Mouse (Mus musculus) forebrain, embryonic 12.5 days (tissue): ENCODE data around the gene Ly6g6c. TPM values are rescaled to one million over a fixed set of nuclear protein-coding genes. Genes with fewer than 3 reads are reported as not detected.

Experiments
- ATAC-seq: fragments of 200-750 bp; cut with Nextera tagmentation; 2 replicates; pipeline ENCODE4 v1.8.0; 2017; ENCODE audit warnings: moderate TSS enrichment; ENCODE audit not compliant: low FRiP score
- H3K27ac ChIP-seq: fragments of 300-500 bp; sonication (generic); 2 replicates; pipeline ENCODE4 v1.5.1; 2016; ENCODE audit warnings: mild to moderate bottlenecking
- H3K27me3 ChIP-seq: fragments of 300-500 bp; sonication (generic); 2 replicates; pipeline ENCODE4 v1.6.1; 2016; ENCODE audit warnings: mild to moderate bottlenecking
- H3K36me3 ChIP-seq: fragments of 300-500 bp; sonication (generic); replicated peaks from 2 replicates; pipeline ENCODE4 v1.6.1; 2016; ENCODE audit warnings: mild to moderate bottlenecking
- H3K4me1 ChIP-seq: fragments of 300-500 bp; sonication (generic); 2 replicates; pipeline ENCODE4 v1.6.1; 2016
- H3K4me2 ChIP-seq: fragments of 300-500 bp; sonication (generic); 2 replicates; pipeline ENCODE4 v1.6.1; 2016; ENCODE audit warnings: mild to moderate bottlenecking, moderate library complexity
- H3K4me3 ChIP-seq: fragments of 300-500 bp; sonication (generic); replicated peaks from 2 replicates; pipeline ENCODE4 v1.5.1; 2016; ENCODE audit warnings: mild to moderate bottlenecking
- H3K9ac ChIP-seq: fragments of 300-500 bp; sonication (generic); 2 replicates; pipeline ENCODE4 v1.6.1; 2016; ENCODE audit warnings: mild to moderate bottlenecking
- H3K9me3 ChIP-seq: fragments of 300-500 bp; sonication (generic); 2 replicates; pipeline ENCODE4 v1.6.1; 2016
- WGBS: fragments of 180-500 bp; shearing (Covaris S2); methylation state at CpG from one replicate; pipeline ENCODE4 v1.1.7; 2016; 5-methylcytosine and 5-hydroxymethylcytosine counted together
- polyA plus RNA-seq: library from polyadenylated mRNA; unstranded; fragments of >200 nt; fragmentation: Nextera tagmentation; extraction: Ambion mirVana; gene quantifications from 2 replicates; pipeline ENCODE4 v1.2.1, GENCODE M21; 2016

Ly6g6c gene
- polyA plus RNA-seq, 1 experiment from 2014 or later = not detected

DNA sequence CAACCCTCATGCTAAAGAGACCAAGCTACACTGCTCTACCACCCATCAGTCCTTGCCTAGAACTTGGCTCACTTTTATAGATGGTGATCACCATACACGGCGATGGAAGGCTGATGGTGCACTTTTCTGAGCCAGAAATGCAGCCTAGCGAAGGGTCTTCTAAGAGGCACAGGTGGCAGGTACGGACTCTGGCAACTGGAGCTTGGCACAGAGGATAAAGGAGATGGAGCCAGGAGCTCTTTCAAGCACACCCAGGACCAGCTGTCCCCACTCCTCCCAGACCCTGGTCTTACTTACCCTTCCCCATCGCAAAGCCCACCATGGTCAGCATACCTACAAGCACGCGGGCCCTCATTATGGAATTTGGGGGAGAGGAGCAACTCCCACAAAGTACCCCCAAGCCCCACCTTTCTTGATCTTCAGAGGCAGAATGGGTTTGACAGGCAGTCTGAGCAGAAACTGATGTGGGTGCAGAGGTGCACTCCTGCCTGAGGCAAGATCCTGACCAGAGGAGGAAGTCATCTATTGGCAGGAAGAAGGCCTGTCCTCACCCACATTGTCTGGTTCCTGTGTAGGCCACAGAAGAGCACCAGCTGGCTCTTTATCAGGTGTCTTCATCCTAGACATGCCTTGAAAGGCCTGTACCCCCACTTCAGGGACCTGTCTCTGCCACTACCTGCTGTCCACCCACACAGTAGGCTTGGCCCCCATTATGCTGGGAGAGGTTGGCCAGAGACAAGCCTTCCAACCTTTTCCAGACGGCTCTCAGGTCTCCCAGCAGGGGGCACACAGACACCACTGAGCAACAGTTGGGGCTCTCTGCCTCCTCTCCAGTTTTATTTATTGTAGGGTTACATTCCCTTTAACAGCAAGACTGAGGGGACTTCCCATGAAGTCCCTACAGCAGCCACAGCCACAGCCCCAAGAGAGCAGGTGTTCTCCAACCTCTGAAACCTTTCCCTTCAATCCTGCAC, 50.1 kb downstream of the Ly6g6c start, which contains the start of gene Ly6g5b:
Gene Ly6g5b (minus strand): TSS at position 383 of the 974 bp plus-strand sequence.
- Histone ChIP-seq H3K9ac (no peak within 1 kb of the TSS), H3K9me3 (no peaks in the 10 kb centered on the region), H3K4me1 (peaks cover 8% of the 10 kb centered on the region), H3K4me2 (no peak within 1 kb of the TSS), H3K36me3 (peaks cover 54% of the 10 kb centered on the region), H3K27me3 (no peaks in the 10 kb centered on the region; the same call in 1 of the 2 replicates), H3K4me3 (no peak within 1 kb of the TSS), H3K27ac (no peak within 1 kb of the TSS)
- no peak for ATAC-seq
- WGBS = 88% methylated on average over 8 of the region's 8 CpGs

Other genes starting within 250 kb of the Ly6g6c start
- gene Stk19, start 228.4 kb upstream of the Ly6g6c start, polyA plus RNA-seq = 28.6 and 32.7 TPM in 2 replicates
- 72.9 and 77.6 TPM in 2 replicates for gene Dxo, start 228.4 kb upstream of the Ly6g6c start, polyA plus RNA-seq
- gene Skiv2l, start 215.2 kb upstream of the Ly6g6c start, polyA plus RNA-seq = 61.8 and 64.8 TPM in 2 replicates
- 124 and 133 TPM in 2 replicates for gene Nelfe, start 215.0 kb upstream of the Ly6g6c start, polyA plus RNA-seq
- 2.9 and 3.6 TPM in 2 replicates for gene Cfb, start 202.9 kb upstream of the Ly6g6c start, polyA plus RNA-seq
- gene Zbtb12, start 185.9 kb upstream of the Ly6g6c start, polyA plus RNA-seq = 9.2 and 10.4 TPM in 2 replicates
- gene Gm20547, start 183.3 kb upstream of the Ly6g6c start, polyA plus RNA-seq = not detected in 2 replicates
- gene C2, start 167.1 kb upstream of the Ly6g6c start, polyA plus RNA-seq = 1.3 and 1.6 TPM in 2 replicates
- gene Ehmt2, start 166.9 kb upstream of the Ly6g6c start, polyA plus RNA-seq = 111 and 114 TPM in 2 replicates
- not detected in 2 replicates for gene Slc44a4, start 150.9 kb upstream of the Ly6g6c start, polyA plus RNA-seq
- 16.2 and 16.9 TPM in 2 replicates for gene Neu1, start 134.1 kb upstream of the Ly6g6c start, polyA plus RNA-seq
- 0.11 and 0.21 TPM in 2 replicates for gene Hspa1b, start 106.2 kb upstream of the Ly6g6c start, polyA plus RNA-seq
- not detected in 2 replicates for gene Gm20481, start 95.5 kb upstream of the Ly6g6c start, polyA plus RNA-seq
- 2.0 and 2.3 TPM in 2 replicates for gene Hspa1a, start 93.2 kb upstream of the Ly6g6c start, polyA plus RNA-seq
- gene Hspa1l, start 92.7 kb upstream of the Ly6g6c start, polyA plus RNA-seq = 1.2 and 1.3 TPM in 2 replicates
- gene Lsm2, start 83.5 kb upstream of the Ly6g6c start, polyA plus RNA-seq = 226 and 238 TPM in 2 replicates
- gene Vars, start 64.4 kb upstream of the Ly6g6c start, polyA plus RNA-seq = 158 and 159 TPM in 2 replicates
- 0.17 and 0.27 TPM in 2 replicates for gene Vwa7, start 48.8 kb upstream of the Ly6g6c start, polyA plus RNA-seq
- 7.4 and 7.7 TPM in 2 replicates for gene Sapcd1, start 37.4 kb upstream of the Ly6g6c start, polyA plus RNA-seq
- 5.3 and 5.6 TPM in 2 replicates for gene Msh5, start 18.6 kb upstream of the Ly6g6c start, polyA plus RNA-seq
- 152 and 155 TPM in 2 replicates for gene Clic1, start 15.4 kb upstream of the Ly6g6c start, polyA plus RNA-seq
- gene Ddah2, start 6.4 kb upstream of the Ly6g6c start, polyA plus RNA-seq = 513 and 534 TPM in 2 replicates
- gene Mpig6b, start 796 bp downstream of the Ly6g6c start, polyA plus RNA-seq = 0.40 and 0.54 TPM in 2 replicates
- gene Ly6g6e, start 11.5 kb downstream of the Ly6g6c start, polyA plus RNA-seq = 0.28 and 0.50 TPM in 2 replicates
- gene Ly6g6d, start 12.7 kb downstream of the Ly6g6c start, polyA plus RNA-seq = 0.29 and 1.6 TPM in 2 replicates
- 0.17 and 0.18 TPM in 2 replicates for gene Ly6g6f, start 20.2 kb downstream of the Ly6g6c start, polyA plus RNA-seq
- 59.2 and 70.7 TPM in 2 replicates for gene Abhd16a, start 23.9 kb downstream of the Ly6g6c start, polyA plus RNA-seq
- gene Ly6g5c, start 42.9 kb downstream of the Ly6g6c start, polyA plus RNA-seq = not detected in 2 replicates
- 0.96 and 1.5 TPM in 2 replicates for gene Ly6g5b, start 50.0 kb downstream of the Ly6g6c start, polyA plus RNA-seq
- 27.4 and 28.1 TPM in 2 replicates for gene Gpank1, start 56.1 kb downstream of the Ly6g6c start, polyA plus RNA-seq
- gene Csnk2b, start 56.7 kb downstream of the Ly6g6c start, polyA plus RNA-seq = 283 and 284 TPM in 2 replicates
- gene D17H6S53E, start 61.0 kb downstream of the Ly6g6c start, polyA plus RNA-seq = 5.3 and 7.2 TPM in 2 replicates
- gene Apom, start 66.7 kb downstream of the Ly6g6c start, polyA plus RNA-seq = 0.46 and 0.63 TPM in 2 replicates
- gene Bag6, start 69.8 kb downstream of the Ly6g6c start, polyA plus RNA-seq = 88.9 and 97.8 TPM in 2 replicates
- 221 and 231 TPM in 2 replicates for gene Prrc2a, start 99.5 kb downstream of the Ly6g6c start, polyA plus RNA-seq
- gene Aif1, start 110.7 kb downstream of the Ly6g6c start, polyA plus RNA-seq = 4.3 and 4.9 TPM in 2 replicates
- gene Lst1, start 123.1 kb downstream of the Ly6g6c start, polyA plus RNA-seq = 4.0 and 4.8 TPM in 2 replicates
- gene Ltb, start 129.1 kb downstream of the Ly6g6c start, polyA plus RNA-seq = not detected in 2 replicates
- gene Tnf, start 136.6 kb downstream of the Ly6g6c start, polyA plus RNA-seq = not detected in 2 replicates
- not detected in 2 replicates for gene Lta, start 140.0 kb downstream of the Ly6g6c start, polyA plus RNA-seq
- gene Gm16181, start 155.4 kb downstream of the Ly6g6c start, polyA plus RNA-seq = 0.41 TPM in 2 replicates
- gene Atp6v1g2, start 168.3 kb downstream of the Ly6g6c start, polyA plus RNA-seq = 16.2 and 17.3 TPM in 2 replicates
- 11.0 and 12.9 TPM in 2 replicates for gene Nfkbil1, start 170.4 kb downstream of the Ly6g6c start, polyA plus RNA-seq
- 614 and 623 TPM in 2 replicates for gene Ddx39b, start 176.4 kb downstream of the Ly6g6c start, polyA plus RNA-seq
- gene H2-D1, start 197.3 kb downstream of the Ly6g6c start, polyA plus RNA-seq = 37.2 and 39.2 TPM in 2 replicates